Mouse (Mus musculus): ENCODE data around the gene Tada1. TPM values are rescaled to one million over a fixed set of nuclear protein-coding genes. Genes with fewer than 3 reads are reported as not detected.
A peak's percentile ranks its signal among the peaks of the same experiment; 100 is the strongest.

Gene Tada1
- 63.7 and 65.3 TPM in 2 replicates for polyA plus RNA-seq (2015; fragmentation: Nextera tagmentation; extraction: Ambion mirVana)

GRCm38 (mm10) chr1:166379013-166379629, at the start of gene Tada1:
Gene Tada1, plus strand, starts transcription at chr1:166379097.
- H3K4me3 ChIP-seq, result peak within 1 kb of the TSS; percentile 94
- peak within 1 kb of the TSS; percentile 98 for H3K9ac ChIP-seq
- peaks cover 20% of the 10 kb centered on the region for H3K4me1 ChIP-seq
- ATAC-seq (ENCODE audit: insufficient number of reproducible peaks, insufficient read depth, low FRiP score, low TSS enrichment, low read depth), result peak; percentile 95
- under 1% methylated on average over 81 of the region's 81 CpGs for WGBS
- no peaks in the 10 kb centered on the region for H3K9me3 ChIP-seq
- H3K36me3 ChIP-seq, result peaks cover 16% of the 10 kb centered on the region
- H3K27me3 ChIP-seq, result no peaks in the 10 kb centered on the region
- peak within 1 kb of the TSS; percentile 71 for H3K4me2 ChIP-seq
- peak within 1 kb of the TSS; percentile 95 for H3K27ac ChIP-seq

- Histone ChIP-seq H3K9me3 (no peaks in the 10 kb centered on the region), H3K4me3 (no peak overlapping the region), H3K9ac (no peak overlapping the region), H3K27ac (no peak overlapping the region), H3K4me1 (no peaks in the 10 kb centered on the region), H3K36me3 (no peaks in the 10 kb centered on the region), H3K4me2 (no peak overlapping the region), H3K27me3 (no peaks in the 10 kb centered on the region)
- 47% methylated on average over 3 of the region's 3 CpGs for WGBS
- ATAC-seq (ENCODE audit: insufficient number of reproducible peaks, insufficient read depth, low FRiP score, low TSS enrichment, low read depth), result no peak
Observed at GRCm38 (mm10) chr1:166330752-166331151, 48.1 kb upstream of the Tada1 start.

- Histone ChIP-seq H3K9ac (no peak overlapping the region), H3K27me3 (no peaks in the 10 kb centered on the region), H3K4me3 (no peak overlapping the region), H3K36me3 (no peaks in the 10 kb centered on the region), H3K9me3 (no peaks in the 10 kb centered on the region), H3K4me2 (no peak overlapping the region), H3K4me1 (no peaks in the 10 kb centered on the region), H3K27ac (no peak overlapping the region)
- no peak for ATAC-seq (ENCODE audit: insufficient number of reproducible peaks, insufficient read depth, low FRiP score, low TSS enrichment, low read depth)
- 93% methylated on average over 6 of the region's 6 CpGs for WGBS
Observed at GRCm38 (mm10) chr1:166339110-166339509, 39.8 kb upstream of the Tada1 start.

- no peak for ATAC-seq (ENCODE audit: insufficient number of reproducible peaks, insufficient read depth, low FRiP score, low TSS enrichment, low read depth)
- WGBS, result 44% methylated on average over 2 of the region's 2 CpGs
- no peaks in the 10 kb centered on the region for H3K36me3 ChIP-seq
- H3K4me1 ChIP-seq, result no peaks in the 10 kb centered on the region
- H3K4me3 ChIP-seq, result no peak overlapping the region
- no peaks in the 10 kb centered on the region for H3K9me3 ChIP-seq
- no peaks in the 10 kb centered on the region for H3K27me3 ChIP-seq
- H3K4me2 ChIP-seq, result no peak overlapping the region
- no peak overlapping the region for H3K9ac ChIP-seq
- H3K27ac ChIP-seq, result no peak overlapping the region
Observed at GRCm38 (mm10) chr1:166342060-166342459, 36.8 kb upstream of the Tada1 start.

GRCm38 (mm10) chr1:166342539-166342938, 36.4 kb upstream of the Tada1 start:
- H3K9ac ChIP-seq, result no peak overlapping the region
- 70% methylated on average over 1 of the region's 1 CpGs for WGBS

GRCm38 (mm10) chr1:166343586-166343985, 35.3 kb upstream of the Tada1 start:
- H3K4me2 ChIP-seq, result no peak overlapping the region
- WGBS, result 58% methylated on average over 5 of the region's 5 CpGs

More at GRCm38 (mm10) chr1:166342539-166342938, 36.4 kb upstream of the Tada1 start:
- Histone ChIP-seq H3K27me3 (no peaks in the 10 kb centered on the region), H3K9me3 (no peaks in the 10 kb centered on the region), H3K4me2 (no peak overlapping the region), H3K4me3 (no peak overlapping the region), H3K36me3 (no peaks in the 10 kb centered on the region), H3K27ac (no peak overlapping the region), H3K4me1 (no peaks in the 10 kb centered on the region)
- no peak for ATAC-seq (ENCODE audit: insufficient number of reproducible peaks, insufficient read depth, low FRiP score, low TSS enrichment, low read depth)

GRCm38 (mm10) chr1:166344300-166345077, 34.4 kb upstream of the Tada1 start:
- Histone ChIP-seq H3K9me3 (no peaks in the 10 kb centered on the region), H3K36me3 (no peaks in the 10 kb centered on the region), H3K9ac (no peak overlapping the region), H3K4me3 (no peak overlapping the region), H3K4me2 (no peak overlapping the region), H3K27me3 (no peaks in the 10 kb centered on the region), H3K4me1 (0 out of 2 replicates have a peak, but pooled peaks cover 3% of the 10 kb centered on the region), H3K27ac (no peak overlapping the region)
- ATAC-seq (ENCODE audit: insufficient number of reproducible peaks, insufficient read depth, low FRiP score, low TSS enrichment, low read depth), result no peak
- 62% methylated on average over 8 of the region's 8 CpGs for WGBS

More at GRCm38 (mm10) chr1:166343586-166343985, 35.3 kb upstream of the Tada1 start:
- no peak for ATAC-seq (ENCODE audit: insufficient number of reproducible peaks, insufficient read depth, low FRiP score, low TSS enrichment, low read depth)
- H3K27ac ChIP-seq, result no peak overlapping the region
- no peaks in the 10 kb centered on the region for H3K27me3 ChIP-seq
- H3K4me3 ChIP-seq, result no peak overlapping the region
- H3K9me3 ChIP-seq, result no peaks in the 10 kb centered on the region
- no peaks in the 10 kb centered on the region for H3K36me3 ChIP-seq
- no peaks in the 10 kb centered on the region for H3K4me1 ChIP-seq
- H3K9ac ChIP-seq, result no peak overlapping the region

- H3K4me3 ChIP-seq, result no peak overlapping the region
- 92% methylated on average over 6 of the region's 6 CpGs for WGBS
- no peak overlapping the region for H3K9ac ChIP-seq
- H3K36me3 ChIP-seq, result no peaks in the 10 kb centered on the region
- H3K27ac ChIP-seq, result no peak overlapping the region
- H3K27me3 ChIP-seq, result no peaks in the 10 kb centered on the region
- H3K4me2 ChIP-seq, result no peak overlapping the region
- ATAC-seq (ENCODE audit: insufficient number of reproducible peaks, insufficient read depth, low FRiP score, low TSS enrichment, low read depth), result no peak
- H3K4me1 ChIP-seq, result 0 out of 2 replicates have a peak, but pooled peaks cover 3% of the 10 kb centered on the region
- H3K9me3 ChIP-seq, result no peaks in the 10 kb centered on the region
Observed at GRCm38 (mm10) chr1:166345602-166346001, 33.3 kb upstream of the Tada1 start.

GRCm38 (mm10) chr1:166346906-166347305, 32.0 kb upstream of the Tada1 start:
- H3K9ac ChIP-seq, result no peak overlapping the region
- WGBS, result 76% methylated on average over 3 of the region's 3 CpGs

GRCm38 (mm10) chr1:166349341-166349740, 29.6 kb upstream of the Tada1 start:
- ATAC-seq (ENCODE audit: insufficient number of reproducible peaks, insufficient read depth, low FRiP score, low TSS enrichment, low read depth), result no peak
- H3K27ac ChIP-seq, result no peak overlapping the region
- no peaks in the 10 kb centered on the region for H3K27me3 ChIP-seq
- no peaks in the 10 kb centered on the region for H3K9me3 ChIP-seq
- H3K9ac ChIP-seq, result no peak overlapping the region
- 0 out of 2 replicates have a peak, but pooled peaks cover 3% of the 10 kb centered on the region for H3K4me1 ChIP-seq
- H3K4me2 ChIP-seq, result no peak overlapping the region
- no peaks in the 10 kb centered on the region for H3K36me3 ChIP-seq
- no peak overlapping the region for H3K4me3 ChIP-seq
- 54% methylated on average over 3 of the region's 3 CpGs for WGBS

More at GRCm38 (mm10) chr1:166346906-166347305, 32.0 kb upstream of the Tada1 start:
- no peak overlapping the region for H3K4me3 ChIP-seq
- H3K4me2 ChIP-seq, result no peak overlapping the region
- no peaks in the 10 kb centered on the region for H3K9me3 ChIP-seq
- H3K4me1 ChIP-seq, result 0 out of 2 replicates have a peak, but pooled peaks cover 3% of the 10 kb centered on the region
- H3K27ac ChIP-seq, result no peak overlapping the region
- H3K36me3 ChIP-seq, result no peaks in the 10 kb centered on the region
- no peaks in the 10 kb centered on the region for H3K27me3 ChIP-seq
- ATAC-seq (ENCODE audit: insufficient number of reproducible peaks, insufficient read depth, low FRiP score, low TSS enrichment, low read depth), result no peak

- H3K9me3 ChIP-seq, result no peaks in the 10 kb centered on the region
- no peaks in the 10 kb centered on the region for H3K36me3 ChIP-seq
- H3K4me1 ChIP-seq, result 0 out of 2 replicates have a peak, but pooled peaks cover 3% of the 10 kb centered on the region
- H3K27me3 ChIP-seq, result no peaks in the 10 kb centered on the region
- H3K9ac ChIP-seq, result no peak overlapping the region
- 40% methylated on average over 11 of the region's 11 CpGs for WGBS
- H3K4me2 ChIP-seq, result no peak overlapping the region
- H3K4me3 ChIP-seq, result no peak overlapping the region
- no peak for ATAC-seq (ENCODE audit: insufficient number of reproducible peaks, insufficient read depth, low FRiP score, low TSS enrichment, low read depth)
- H3K27ac ChIP-seq, result no peak overlapping the region
Observed at GRCm38 (mm10) chr1:166349751-166350150, 29.1 kb upstream of the Tada1 start.
